Mouse (Mus musculus) heart, adult 8-10 months (tissue): ENCODE results near the gene Tns1. TPM values are rescaled to one million over a fixed set of nuclear protein-coding genes. Genes with fewer than 3 reads are reported as not detected.
"Not testable (repeated sequence)": the region's sequence is repeated elsewhere in the genome, so short reads cannot be mapped to it uniquely, and the experiment has no call there.

Experiments used
- DNase-seq: peaks from one replicate; pipeline ENCODE4 v3.0.0; 2022; ENCODE audit warnings: low spot score
- total RNA-seq, 4 experiments: library from RNA; stranded (reverse); gene quantifications; 2 replicates each; pipeline ENCODE4 v1.2.4; 2022

Tns1 gene
- total RNA-seq, 4 experiments from 2014 or later = 733 to 828 (median 798) TPM

DNA sequence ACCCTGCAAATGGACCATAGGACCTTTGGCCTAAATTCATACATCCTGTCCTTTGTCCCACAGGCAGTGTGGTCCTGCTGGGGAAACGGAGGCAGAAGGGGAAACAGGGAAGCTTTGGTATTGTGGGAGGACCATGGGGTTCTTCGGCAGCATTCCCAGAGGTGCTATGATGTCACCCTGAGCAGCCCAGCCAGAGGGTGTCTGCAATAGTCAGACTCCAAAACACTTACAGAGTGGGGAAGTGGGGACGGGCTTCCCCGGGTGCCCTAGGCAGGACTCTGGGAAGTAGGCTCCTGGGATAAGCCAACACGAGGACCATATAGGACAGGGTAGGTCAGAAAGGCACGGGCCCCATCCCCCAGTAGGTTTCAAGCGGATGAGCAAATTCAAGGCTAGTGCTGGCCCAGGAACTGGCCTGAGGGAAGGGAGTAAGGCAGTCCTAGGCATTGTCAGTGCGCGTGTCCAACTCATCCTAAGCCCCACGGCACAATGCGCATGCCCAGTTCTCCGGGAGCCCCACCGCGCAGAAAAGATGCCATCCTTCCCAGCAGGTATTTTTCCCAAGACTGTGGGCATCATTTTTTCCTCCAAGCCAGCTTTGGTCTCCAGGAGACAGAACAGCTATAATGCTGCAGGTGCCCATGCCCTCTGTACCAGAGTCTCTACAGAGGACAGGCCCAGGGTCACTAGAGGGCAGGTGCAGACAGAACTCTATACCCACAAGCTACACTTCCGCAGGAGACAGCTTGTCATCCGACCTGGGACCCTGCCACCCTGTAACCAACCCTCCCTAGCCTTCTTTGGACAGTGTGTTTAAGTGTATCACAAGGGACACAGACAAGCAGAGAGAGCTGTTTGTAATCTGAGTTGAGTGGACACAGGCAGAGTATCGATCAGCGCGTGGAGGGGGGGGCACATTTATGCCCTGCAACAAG, 210.9 kb downstream of the Tns1 start:
- no peak for DNase-seq

DNA sequence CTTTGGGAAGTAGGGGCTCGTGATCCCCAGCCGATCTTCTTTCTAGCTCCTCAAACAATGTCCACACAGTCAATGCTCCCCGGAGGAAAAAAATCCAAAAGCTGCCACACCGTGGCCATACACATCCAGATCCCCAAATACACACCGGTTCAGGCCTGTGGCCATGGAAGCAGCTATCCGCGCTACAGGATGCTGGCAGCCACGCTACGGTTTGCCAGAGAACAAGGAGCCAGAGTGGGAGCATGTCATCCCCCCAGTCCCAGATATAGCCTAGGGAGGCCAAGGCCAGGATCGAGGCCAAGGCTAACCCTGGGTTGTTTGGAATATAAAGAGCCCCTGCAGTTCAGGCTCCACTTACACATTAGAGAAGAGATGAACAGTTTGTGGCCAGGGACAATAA, 211.8 kb downstream of the Tns1 start:
- DNase-seq = no peak

DNA sequence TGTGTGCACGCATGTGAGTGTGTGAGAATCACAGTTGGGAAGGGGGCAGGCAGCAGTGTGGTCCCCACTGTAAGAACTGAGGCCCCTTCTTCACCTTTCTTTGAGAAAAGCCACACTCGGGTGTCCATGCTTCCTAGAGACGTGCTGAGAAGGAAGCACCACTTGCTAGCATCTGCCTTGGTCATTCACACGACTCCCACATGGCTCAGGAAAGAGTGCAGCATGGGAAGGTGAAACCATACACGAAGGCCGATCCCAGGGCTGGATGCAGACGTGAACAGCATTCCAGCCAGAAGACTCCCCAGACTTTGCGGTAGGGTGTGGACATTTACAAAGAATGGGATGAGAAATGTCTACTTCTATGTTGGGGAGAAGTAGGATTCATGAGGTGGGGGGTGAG, 212.3 kb downstream of the Tns1 start:
- DNase-seq = no peak

DNA sequence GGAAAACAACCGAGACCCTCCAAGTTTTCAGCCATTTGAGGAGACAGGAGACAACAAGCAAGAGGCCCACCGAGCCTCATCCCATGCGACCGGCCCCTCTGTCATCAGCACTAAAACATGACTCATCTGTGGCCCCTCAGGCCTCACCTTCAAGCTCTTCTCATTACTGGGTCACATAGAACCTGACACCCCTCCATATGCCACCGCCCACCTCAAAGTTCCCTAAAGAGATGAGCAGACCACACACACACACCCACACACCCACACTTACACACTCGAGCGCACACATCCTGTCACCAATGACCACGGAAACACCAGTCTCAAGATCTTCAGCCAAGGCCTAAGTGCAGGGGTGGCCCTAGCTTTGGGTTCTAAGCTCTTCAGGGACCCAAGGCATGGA, 213.5 kb downstream of the Tns1 start:
- no peak for DNase-seq

DNA sequence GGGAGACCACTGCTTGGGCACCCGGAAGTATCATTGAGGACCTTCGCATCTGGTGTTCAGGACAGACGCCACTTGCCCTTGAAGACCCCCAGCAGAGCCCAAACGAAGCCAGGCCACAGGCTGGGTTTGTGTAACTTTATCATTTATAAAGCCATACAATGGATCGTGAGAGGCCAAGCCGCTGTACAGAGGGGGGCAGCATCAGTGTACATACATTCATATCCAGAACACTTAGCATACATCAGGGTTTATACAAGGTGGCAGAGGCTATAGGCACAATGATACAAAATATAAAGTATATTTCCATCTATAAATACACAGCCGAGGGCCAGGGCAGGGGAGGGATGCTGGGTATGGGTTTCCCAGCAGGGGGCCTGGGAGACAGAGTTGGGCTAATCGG, 214.1 kb downstream of the Tns1 start:
- DNase-seq = no peak

DNA sequence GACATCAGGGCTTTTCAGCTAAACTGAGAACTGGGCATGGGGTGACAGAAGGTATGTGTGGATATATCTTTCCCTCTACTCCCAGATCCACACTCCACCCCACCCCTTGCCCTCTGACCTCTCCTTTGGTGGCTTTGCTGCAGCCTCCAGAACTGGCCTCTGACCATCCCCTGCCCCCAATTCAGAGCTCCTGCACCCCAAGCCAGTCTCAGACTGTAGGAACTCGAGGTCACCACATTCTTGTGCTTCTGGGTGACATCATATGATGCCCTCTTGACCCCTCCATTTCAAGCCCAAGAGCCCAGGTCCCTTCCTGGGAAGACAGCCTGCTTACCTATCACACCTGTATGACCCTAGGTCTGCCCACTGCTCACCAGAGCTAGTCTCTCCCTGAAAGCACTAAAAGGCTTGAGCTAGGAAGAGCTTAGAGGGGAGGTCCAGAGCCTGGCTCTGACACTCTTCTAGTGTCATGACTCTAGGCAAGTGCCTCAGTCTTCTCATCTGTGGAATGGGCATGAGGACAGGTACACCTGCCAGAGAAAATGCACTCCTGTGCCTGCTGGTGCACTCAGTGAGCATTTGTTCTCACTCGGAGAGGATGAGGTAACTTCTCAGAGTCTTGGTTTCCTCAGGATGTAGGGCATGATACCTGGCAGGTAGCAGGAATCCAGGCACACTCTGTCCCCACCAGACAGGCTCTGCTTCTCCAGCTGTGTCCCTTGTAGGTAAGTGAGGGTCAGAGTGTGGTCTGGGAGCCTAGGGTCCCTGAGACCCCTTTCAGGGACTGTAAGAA, 214.9 kb downstream of the Tns1 start:
- no peak for DNase-seq

DNA sequence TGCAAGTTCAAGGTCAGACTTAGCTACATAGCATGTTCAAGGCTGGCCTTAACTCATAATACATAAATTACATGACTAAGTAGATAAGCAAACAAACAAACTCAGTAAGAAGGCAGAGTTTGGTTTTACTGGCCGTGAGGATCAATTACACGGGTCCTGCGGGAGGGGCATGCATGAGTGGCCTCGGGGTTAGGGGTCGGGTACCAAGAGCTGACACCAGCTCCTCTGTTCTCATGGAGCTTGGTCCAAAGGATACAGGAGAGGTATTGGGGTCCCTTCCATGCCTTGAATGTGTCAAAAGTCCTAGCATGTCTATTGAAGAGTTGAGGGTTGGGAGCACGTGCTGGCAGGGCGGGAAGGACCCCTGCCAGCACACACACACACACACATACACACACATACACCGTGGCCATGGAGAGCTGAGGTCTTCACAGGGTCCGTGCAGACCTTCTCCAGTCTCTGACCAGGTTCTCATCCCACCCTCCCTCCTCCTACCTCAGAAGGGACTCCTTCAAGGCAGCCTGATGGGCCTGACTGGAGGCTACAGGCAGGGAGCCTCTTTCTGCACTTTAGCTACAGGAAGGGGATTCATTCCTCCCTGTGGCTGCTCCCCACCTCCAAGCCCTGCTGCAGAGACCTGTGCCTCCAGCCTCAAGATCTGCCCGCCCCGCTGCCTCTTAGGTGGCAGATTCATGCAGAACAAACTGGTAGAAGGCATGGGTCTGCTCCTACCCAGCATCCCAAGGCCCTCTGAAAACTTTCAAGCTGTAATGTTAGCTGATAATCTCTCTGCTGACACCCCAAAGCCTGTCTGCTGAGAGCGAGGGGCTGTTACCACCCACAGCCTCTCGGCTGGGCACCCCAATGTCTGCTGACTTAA, 215.9 kb downstream of the Tns1 start:
- DNase-seq = no peak

DNA sequence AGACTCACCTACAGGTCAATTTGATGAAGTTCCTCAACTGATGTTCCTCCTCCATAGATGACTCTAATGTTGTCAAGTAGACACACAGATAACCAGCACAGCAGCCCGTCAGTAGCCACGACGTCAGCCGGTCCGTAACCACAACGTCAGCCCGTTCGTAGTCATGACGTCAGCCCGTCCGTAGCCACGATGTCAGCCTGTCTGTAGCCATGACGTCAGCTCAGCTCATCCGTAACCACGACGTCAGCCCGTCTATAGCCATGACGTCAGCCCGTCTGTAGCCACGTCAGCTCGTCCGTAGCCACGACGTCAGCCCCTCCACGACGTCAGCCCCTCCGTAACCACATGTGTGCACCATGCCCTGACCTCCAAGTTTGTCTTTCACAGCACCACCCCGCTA, 217.1 kb downstream of the Tns1 start:
- DNase-seq = no peak

DNA sequence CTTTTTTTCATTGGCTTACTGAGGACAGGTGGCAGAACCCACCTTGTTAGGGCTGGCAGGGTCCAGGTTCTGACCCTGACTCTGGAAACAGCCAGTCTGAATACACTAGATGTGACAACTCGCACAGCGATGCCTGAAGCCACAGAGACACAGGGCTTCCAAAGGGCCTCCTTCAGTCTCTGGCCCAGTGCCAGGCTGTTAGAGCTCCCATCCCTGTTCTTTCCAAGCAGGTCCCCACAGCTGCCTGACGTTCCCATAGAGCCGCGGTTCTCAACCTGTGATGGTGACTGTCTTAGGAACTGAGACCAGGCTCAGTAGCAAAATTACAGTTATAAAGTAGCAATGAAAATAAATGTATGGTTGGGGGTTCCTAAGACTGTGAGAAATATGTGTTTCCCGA, 217.9 kb downstream of the Tns1 start:
- no peak for DNase-seq

DNA sequence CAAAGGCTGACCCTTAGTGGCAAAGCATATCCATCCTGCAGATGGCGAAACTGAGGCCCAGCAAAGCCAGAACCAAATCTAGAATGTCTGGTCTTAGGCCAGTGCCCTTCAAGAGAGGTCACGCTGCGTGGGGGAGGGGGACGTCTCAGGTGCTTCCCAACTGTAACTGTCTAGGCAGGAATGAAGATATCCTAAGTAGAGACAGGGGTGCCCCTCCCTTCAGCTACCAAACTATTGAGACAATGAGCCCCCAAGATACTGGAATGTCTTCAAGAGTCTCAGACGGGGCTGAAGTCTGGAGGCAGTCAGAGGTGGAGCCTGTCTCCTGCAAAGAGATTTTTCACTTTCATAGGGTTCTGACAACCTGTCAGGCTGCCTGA, 218.4 kb downstream of the Tns1 start:
- DNase-seq = no peak

DNA sequence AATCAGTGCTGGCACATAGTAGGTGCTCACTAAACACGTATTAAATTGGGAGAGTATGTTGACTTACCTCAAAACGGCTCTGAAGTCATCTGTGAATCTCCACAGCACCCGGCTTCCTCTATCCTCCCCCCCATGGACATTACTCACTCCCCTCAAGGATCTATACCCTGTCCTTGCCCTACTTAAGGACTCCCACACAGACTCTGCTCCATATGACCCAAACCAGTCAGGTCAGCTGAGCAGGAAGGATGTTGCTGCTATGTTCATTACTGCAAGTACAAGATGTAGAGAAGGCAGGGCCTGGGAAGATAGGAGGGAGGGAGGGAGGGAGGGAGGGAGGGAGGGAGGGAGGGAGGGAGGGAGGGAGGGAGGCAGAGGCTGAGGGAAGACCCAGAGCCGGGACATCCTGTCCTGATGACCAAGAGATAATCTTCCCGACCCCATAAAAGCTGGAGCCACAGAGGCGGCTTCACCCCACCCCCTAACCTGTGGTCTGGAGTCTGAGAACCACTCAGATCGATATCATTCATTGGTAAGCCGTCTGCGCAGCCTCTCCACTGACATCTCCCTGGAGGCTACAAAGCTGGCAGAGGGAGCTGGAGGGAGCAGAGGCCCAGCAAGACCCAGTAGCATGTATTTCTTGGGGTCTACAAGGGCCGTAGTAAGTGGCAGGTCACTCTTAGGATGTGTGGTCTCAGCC, 219.0 kb downstream of the Tns1 start:
- no peak for DNase-seq

DNA sequence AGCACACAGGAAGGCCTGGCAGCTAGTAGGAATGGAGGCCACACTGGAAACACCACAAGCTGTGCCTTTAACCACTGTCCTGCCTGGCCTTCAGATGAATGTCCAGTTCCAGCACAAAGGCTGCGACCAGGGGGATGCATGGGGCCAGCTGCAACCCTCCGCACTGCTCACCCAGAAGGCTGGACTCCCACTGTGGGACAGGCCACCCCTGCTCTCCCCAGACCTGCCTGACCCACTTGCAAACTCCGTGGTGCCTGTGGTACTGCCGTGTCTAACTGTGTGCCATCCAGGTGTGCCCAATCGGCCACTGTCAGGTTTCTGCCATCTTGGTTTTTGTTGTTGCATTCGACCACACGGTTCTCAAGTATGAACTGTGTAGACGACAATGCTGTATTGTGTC, 219.6 kb downstream of the Tns1 start:
- DNase-seq = no peak

DNA sequence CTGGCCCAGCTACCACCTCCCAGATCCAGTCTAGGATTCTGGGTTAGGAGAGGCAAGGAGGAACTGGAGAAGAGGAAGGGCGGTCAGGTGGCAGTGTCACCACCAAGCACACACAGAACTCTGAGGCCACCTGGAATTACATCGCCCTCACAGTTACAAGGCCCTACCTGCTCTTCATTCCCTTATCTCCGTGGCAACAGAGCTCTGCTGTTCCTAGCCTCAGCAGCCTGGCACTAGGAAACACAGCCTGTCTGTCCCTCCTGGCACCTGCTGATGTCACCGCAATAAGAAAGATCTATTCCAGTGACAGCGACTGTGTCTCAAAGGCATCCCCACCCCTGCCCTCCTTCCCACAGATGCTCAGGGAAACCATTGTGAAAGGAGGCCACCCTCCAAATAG, 221.2 kb downstream of the Tns1 start:
- DNase-seq = no peak

DNA sequence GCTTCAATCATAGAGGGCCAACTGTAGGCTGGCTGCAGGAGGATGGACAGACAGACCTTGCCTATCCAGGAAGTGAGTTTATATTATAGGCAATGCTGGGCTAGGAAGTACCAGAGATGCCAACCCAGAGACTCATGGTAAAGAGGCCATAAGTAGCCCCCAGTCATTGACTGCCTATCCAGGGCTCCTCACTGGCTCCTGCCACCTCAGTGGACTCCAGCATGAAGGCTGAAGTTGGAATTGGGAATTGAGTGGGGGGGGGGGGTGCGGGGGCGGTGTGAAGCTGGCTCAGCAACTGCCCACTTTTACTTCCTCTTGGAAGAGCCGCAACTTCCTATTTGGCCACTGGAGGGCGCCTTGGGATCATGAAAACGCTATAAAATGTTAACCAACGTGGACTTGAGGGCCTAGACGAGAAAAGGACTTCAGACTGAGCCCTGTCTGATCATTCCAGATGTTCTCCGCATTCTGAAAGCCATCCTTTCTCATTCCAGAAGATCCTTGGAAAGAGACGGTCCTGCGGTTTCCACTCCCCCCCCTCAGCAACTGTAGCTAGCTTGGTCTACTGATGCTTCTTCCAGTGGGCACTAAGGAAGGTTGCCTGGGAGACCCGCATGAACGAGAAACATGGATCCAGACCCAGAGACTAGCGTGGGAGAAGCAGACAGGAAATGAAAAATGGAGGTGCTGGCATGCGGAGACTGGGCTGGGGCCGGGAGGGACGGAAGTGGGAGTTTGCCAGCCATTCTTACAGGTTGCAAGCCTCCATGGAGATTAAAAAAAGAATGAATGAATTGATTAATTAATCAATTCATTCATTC, 221.9 kb downstream of the Tns1 start:
- peak; percentile 75 for DNase-seq

DNA sequence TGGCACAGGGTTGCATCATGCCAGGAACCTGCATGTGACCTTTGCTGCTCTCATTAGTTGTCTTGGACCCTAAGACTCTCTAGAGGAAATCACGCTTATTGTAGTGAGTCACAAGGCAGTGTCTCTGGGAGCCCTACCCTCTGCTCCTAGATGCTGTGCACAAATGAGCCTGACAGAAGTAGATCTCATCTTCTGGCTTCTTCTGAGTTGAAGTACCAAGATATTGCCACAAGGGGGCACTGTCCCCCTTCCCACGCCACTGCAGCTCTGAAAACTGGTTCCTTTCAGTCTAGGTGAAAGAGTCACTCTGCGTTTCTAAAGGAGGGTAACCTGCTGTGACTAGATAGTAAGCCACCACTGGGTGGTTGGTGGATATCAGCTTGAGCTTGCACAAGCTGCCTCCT, 222.8 kb downstream of the Tns1 start:
- DNase-seq = peak; percentile 72

DNA sequence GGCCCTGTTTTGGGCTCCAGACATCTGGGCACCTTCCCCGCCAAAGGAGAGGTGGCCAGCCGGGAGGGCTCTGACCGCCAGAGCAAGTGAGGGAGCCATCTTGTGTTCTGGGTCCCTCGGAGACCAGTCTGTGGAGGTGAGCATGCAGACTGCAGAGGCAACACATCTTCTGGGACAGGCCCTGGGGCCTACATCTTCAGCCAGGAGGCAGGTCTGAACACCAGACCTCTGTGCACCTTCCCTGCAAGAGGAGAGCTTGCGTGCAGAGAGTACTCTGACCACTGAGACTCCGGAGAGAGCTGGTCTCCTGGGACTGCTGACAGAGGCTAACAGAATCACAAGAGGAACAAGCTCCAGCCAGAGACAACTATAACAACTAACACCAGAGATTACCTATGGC, 228.8 kb downstream of the Tns1 start:
- DNase-seq = not testable (repeated sequence)

DNA sequence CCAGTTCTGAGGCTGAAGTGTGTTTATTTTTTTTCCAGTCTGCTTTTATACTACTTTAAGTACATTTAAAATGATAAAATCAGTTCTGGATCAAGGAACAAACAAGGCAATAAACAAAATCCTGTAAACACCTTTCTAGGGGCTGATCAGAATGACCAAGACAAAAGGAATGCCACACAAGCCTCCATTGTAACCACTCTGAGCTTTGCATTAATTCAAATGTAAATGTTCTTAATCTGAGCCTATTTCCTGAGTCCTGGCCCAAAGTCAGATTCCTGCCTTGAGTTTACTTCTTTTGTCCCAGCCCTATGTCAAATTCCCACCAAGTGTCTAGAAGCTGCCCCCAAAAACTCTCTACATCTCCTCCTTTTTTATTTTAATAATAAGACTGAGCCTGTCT, 243.5 kb downstream of the Tns1 start:
- DNase-seq = no peak

DNA sequence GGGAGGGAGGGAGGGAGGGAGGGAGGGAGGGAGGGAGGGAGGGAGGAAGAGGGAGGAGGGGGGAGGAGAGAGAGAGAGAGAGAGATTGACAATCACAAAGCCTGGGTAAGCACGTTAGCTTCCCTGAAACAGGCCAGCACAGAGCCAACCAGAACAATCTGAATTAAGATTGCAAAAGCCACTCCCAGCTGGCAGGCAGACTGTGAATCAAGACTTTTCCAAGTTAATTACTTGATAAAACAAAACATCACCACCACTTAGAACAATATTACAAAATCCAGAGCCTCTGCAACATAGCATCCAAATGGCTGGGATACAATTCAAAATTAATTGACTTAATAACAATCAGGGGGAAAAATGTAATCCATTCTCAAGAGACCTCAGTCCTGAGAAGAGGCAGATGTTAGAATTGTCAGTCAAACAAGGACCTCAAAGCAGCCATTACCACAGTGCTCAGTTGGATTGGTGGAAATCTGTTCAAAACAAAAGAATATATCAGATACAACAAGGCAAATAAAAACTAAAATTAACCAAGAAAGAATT, 248.5 kb downstream of the Tns1 start:
- no peak for DNase-seq

DNA sequence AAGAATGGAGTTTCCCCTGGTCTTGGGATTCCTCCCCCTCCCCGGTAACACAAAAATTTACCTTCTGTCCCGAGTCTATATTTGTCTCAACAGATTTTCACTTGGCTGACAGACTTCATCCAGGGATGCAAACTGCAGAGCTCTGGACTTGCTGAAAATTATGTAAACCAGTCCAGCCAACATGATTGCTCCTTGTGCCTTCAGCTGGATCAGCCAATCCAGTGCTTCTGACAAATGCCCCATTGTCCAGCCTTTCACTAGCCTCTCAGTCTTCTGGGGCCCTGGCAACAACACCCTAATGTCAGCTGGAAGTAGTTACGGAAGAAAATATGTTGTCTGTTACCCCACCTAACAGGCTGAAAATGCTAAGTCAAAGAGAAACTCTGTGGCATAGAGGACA, 259.9 kb downstream of the Tns1 start:
- no peak for DNase-seq

DNA sequence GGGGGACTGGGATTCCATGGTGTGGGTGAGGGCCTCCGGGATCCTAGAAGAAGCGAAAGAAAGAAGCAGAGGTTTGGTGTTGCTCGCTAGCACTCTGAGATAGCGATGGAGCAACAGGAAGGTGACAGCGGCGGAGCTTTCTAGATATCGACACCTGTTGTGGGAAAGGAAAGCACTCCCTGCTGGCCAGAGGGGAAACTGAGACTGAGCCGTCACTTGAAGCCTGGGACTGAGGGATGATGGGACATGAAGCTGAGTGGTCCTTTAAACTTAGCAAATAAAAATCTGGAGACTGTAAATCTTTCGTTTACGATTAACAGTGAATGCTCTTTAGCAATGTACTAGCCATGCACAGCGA, 261.2 kb downstream of the Tns1 start:
- DNase-seq = no peak
